Mouse (Mus musculus) testis, adult 2 months (tissue): Measurements from ENCODE around the gene Dcun1d4. TPM values are rescaled to one million over a fixed set of nuclear protein-coding genes. Genes with fewer than 3 reads are reported as not detected.
"Not testable (repeated sequence)": the region's sequence is repeated elsewhere in the genome, so short reads cannot be mapped to it uniquely, and the experiment has no call there.

Experiments used
- H3K27ac ChIP-seq: fragments of 200-500 bp; 2 replicates; pipeline ENCODE4 v1.5.1; 2012; ENCODE audit warnings: low read depth, low read length; ENCODE audit not compliant: control insufficient read depth, insufficient read depth
- H3K27me3 ChIP-seq: fragments of 200-500 bp; 2 replicates; pipeline ENCODE4 v1.6.1; 2012; ENCODE audit warnings: mild to moderate bottlenecking, low read length, moderate library complexity; ENCODE audit not compliant: control insufficient read depth, insufficient read depth
- H3K36me3 ChIP-seq: fragments of 200-500 bp; 2 replicates; pipeline ENCODE4 v1.6.1; 2012; ENCODE audit warnings: mild to moderate bottlenecking, low read length; ENCODE audit not compliant: control insufficient read depth, insufficient read depth
- H3K4me1 ChIP-seq: fragments of 200-500 bp; 2 replicates; pipeline ENCODE4 v1.6.1; 2012; ENCODE audit warnings: low read length; ENCODE audit not compliant: control insufficient read depth, insufficient read depth
- H3K4me3 ChIP-seq: fragments of 200-500 bp; 2 replicates; pipeline ENCODE4 v1.5.1; 2012; ENCODE audit warnings: low read depth, mild to moderate bottlenecking, low read length, moderate library complexity, mixed read lengths; ENCODE audit not compliant: control insufficient read depth
- CTCF ChIP-seq: fragments of 200-500 bp; IDR thresholded peaks from 2 replicates; pipeline ENCODE4 v1.5.1; 2012; ENCODE audit warnings: low read depth, mild to moderate bottlenecking, inconsistent platforms, low read length, moderate library complexity; ENCODE audit not compliant: control insufficient read depth, insufficient read depth, insufficient replicate concordance
- POLR2A ChIP-seq: fragments of 200-500 bp; IDR thresholded peaks from 2 replicates; pipeline ENCODE4 v1.6.1; 2012; ENCODE audit warnings: low read depth, mild to moderate bottlenecking, inconsistent platforms, low read length, moderate library complexity; ENCODE audit not compliant: control insufficient read depth
- polyA plus RNA-seq: library from polyadenylated mRNA; depleted of rRNA; stranded (reverse); fragments of >200 nt; gene quantifications from 2 replicates; pipeline ENCODE4 v1.2.3, GENCODE M21; 2012

The Dcun1d4 gene
- polyA plus RNA-seq, 1 experiment = 44.8 TPM

DNA sequence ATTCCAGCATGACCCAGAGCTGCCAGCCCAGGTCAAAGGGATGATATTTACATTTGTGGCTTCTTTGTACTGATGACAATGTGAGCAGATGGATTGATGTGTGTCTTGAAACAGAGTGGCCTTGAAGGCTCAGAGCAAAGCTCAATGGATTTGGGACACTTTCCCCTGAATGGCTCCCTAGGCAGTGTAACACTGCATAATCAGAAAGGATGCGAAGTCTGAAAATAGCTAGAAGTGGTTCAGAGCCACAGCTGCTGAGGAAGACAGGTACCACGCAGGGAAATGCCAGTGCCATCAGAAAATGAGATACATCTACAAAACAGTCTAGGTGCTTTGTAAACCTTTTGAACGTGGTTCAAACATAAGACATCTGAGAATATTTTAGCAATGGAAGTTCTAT, 97.3 kb downstream of the Dcun1d4 start:
- Histone ChIP-seq H3K4me1 (no peaks in the 10 kb centered on the region), H3K27ac (no peak overlapping the region), H3K27me3 (no peaks in the 10 kb centered on the region), H3K36me3 (no peaks in the 10 kb centered on the region), H3K4me3 (no peak overlapping the region)
- TF ChIP-seq CTCF (no peak), POLR2A (no peak)

DNA sequence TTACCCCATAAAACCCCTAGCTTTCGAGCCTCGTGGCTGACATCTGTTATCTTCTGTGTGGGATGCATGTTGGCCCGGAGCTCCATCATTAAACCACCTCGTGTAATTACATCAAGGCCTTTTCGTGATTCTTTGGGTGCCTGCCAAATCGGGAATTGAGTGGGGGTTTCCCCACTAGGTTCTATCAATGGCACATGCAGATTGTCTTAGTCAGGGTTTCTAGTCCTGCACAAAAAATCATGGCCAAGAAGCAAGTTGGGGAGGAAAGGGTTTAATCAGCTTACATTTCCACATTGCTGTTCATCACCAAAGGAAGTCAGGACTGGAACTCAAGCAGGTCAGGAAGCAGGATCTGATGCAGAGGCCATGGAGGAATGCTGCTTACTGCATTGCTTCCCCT, 103.2 kb downstream of the Dcun1d4 start:
- not testable (repeated sequence) for H3K4me3 ChIP-seq, H3K27me3 ChIP-seq, H3K4me1 ChIP-seq, H3K27ac ChIP-seq, H3K36me3 ChIP-seq

DNA sequence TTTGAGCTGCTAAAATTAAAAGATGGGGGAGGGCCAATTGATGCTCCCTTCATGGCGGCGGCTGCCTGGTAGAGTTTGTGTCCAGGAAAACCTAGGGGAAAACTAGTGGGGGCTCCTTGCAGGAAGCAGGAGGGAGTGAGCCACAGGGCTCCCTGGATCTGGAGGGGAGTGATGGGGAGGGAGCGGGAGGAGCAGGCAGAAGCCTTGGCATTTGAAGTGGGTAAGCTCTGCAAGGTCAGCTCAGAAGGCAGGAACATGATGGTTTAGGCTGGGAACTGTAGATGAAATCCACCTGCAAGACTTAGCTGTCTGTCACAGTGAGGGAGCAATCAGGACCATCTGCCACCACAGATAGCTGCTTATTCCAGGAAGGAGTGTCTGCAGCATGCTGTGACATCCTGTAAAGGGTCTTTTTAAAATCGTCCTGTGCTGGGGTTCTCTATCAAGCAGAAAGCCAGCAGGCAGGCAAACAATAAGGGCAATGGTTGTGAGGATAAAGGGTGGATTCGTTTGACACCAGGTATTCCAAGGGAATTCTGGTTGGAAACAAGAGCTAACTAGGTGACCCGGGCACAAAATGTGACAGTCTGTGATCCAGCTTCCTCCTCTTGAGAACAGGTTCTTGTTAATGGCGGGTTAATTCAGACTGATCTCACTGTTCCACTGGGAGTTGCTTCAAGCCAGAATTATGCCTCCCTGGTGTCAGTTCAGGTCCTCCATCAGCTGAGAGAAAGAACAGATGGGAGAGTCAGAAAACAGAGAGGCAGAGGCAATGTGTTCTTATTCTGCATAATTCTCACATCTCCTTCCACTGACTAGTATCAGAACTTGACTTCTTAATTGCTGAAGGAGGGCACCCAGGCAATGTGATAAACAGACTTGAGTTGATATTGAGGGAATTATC, 104.7 kb downstream of the Dcun1d4 start:
- Histone ChIP-seq H3K4me3 (no peak overlapping the region), H3K36me3 (no peaks in the 10 kb centered on the region), H3K27ac (no peak overlapping the region), H3K27me3 (no peaks in the 10 kb centered on the region), H3K4me1 (no peaks in the 10 kb centered on the region)
- TF ChIP-seq POLR2A = no peak
- TF ChIP-seq CTCF = no peak

GRCm38 (mm10) chr5:73586597-73586996, 105.8 kb downstream of the Dcun1d4 start:
- Histone ChIP-seq H3K36me3 (no peaks in the 10 kb centered on the region), H3K27me3 (no peaks in the 10 kb centered on the region), H3K4me3 (no peak overlapping the region), H3K4me1 (no peaks in the 10 kb centered on the region), H3K27ac (no peak overlapping the region)
- TF ChIP-seq POLR2A = no peak
- TF ChIP-seq CTCF = no peak

GRCm38 (mm10) chr5:73587119-73587518, 106.3 kb downstream of the Dcun1d4 start:
- Histone ChIP-seq H3K4me3 (no peak overlapping the region), H3K36me3 (no peaks in the 10 kb centered on the region), H3K27me3 (no peaks in the 10 kb centered on the region), H3K27ac (no peak overlapping the region), H3K4me1 (no peaks in the 10 kb centered on the region)
- no peak for TF ChIP-seq POLR2A
- no peak for TF ChIP-seq CTCF

DNA sequence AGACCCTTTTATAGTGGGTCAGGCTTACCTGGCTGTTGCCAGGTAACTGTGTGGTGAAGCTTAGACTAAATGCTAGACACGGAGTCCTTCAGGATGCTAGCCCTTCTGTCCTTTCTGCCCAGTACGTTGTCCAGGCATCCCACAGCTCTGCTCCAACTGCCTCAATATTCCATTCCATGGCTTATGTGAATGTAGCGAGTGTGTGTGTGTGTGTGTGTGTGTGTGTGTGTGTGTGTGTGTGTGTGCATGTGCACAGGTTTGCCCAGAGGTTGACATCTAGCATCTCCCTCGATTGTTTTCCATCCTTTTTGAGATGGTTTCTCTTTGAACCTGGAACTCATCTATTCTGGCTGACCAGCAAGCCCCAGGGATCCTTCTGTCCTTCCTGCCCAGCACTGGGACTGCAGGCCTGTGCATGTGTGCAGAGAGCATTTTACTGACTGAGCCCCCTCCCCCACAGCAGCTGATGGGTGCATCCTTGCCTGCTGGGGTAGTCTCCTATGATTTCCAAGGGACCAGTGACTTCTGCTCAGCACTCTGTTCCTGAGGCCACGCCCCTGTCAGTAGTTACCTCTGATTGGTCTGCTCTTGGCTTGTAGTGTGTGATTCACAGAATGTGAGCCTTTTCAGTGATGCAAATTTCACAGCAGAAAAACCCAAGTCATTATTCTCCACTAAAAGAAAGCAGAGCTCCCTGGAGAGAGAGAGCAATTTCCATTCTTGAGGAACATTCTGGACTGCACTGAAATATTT, 118.3 kb downstream of the Dcun1d4 start:
- H3K4me3 ChIP-seq = no peak overlapping the region
- no peaks in the 10 kb centered on the region for H3K36me3 ChIP-seq
- no peaks in the 10 kb centered on the region for H3K4me1 ChIP-seq
- no peaks in the 10 kb centered on the region for H3K27me3 ChIP-seq
- H3K27ac ChIP-seq = no peak overlapping the region
- TF ChIP-seq POLR2A (no peak), CTCF (no peak)

- H3K36me3 ChIP-seq = no peaks in the 10 kb centered on the region
- H3K4me3 ChIP-seq = no peak overlapping the region
- TF ChIP-seq POLR2A (no peak), CTCF (no peak)
- H3K27ac ChIP-seq = no peak overlapping the region
- no peaks in the 10 kb centered on the region for H3K4me1 ChIP-seq
- no peaks in the 10 kb centered on the region for H3K27me3 ChIP-seq
These were observed 119.2 kb downstream of the Dcun1d4 start for GRCm38 (mm10) chr5:73599991-73600390.

DNA sequence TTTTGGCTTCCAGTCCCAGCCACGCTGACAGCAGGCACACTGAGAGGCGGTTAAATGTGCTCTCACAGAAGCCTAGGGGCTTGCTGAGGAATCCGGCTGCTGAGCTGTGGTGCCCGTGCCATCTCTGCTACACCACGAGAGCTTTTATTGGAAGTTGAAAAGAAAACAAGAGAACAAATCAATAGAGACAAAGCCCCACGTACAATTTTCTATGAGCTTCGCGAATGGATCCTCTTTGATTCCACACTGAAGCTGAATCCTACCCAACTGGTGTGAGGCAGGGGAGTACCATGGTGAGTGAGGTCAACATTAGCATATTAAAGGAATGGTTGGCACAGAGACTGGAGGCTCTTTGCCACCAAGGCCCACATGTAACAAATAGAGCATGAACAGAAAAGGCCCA, 120.6 kb downstream of the Dcun1d4 start:
- Histone ChIP-seq H3K4me3 (no peak overlapping the region), H3K4me1 (no peaks in the 10 kb centered on the region), H3K36me3 (no peaks in the 10 kb centered on the region), H3K27me3 (no peaks in the 10 kb centered on the region), H3K27ac (no peak overlapping the region)
- TF ChIP-seq CTCF (no peak), POLR2A (no peak)
